Mouse (Mus musculus) kidney, adult 2 months (tissue): ENCODE results near the gene Iqck.

Experiments used
- CTCF ChIP-seq: fragments of 200-500 bp; conservative IDR thresholded peaks from 2 replicates; pipeline ENCODE4 v1.5.1; 2011; ENCODE audit warnings: low read depth, mild to moderate bottlenecking, control low read depth, low read length, moderate library complexity, mixed read lengths; ENCODE audit not compliant: insufficient read depth, insufficient read length
- POLR2A ChIP-seq: fragments of 200-500 bp; IDR thresholded peaks from one replicate; pipeline ENCODE4 v1.6.1; 2011; ENCODE audit warnings: low read depth, low read length, control low read depth

- TF ChIP-seq CTCF = no peak
- no peak for TF ChIP-seq POLR2A
These were observed 74.2 kb downstream of the Iqck start for GRCm38 (mm10) chr7:118929601-118930311.
